Mouse (Mus musculus) testis, adult 2 months (tissue): ENCODE data around the gene Krt4.

Source experiments
- CTCF ChIP-seq: fragments of 200-500 bp; IDR thresholded peaks from 2 replicates; pipeline ENCODE4 v1.5.1; 2012; ENCODE audit warnings: low read depth, mild to moderate bottlenecking, inconsistent platforms, low read length, moderate library complexity; ENCODE audit not compliant: control insufficient read depth, insufficient read depth, insufficient replicate concordance
- POLR2A ChIP-seq: fragments of 200-500 bp; IDR thresholded peaks from 2 replicates; pipeline ENCODE4 v1.6.1; 2012; ENCODE audit warnings: low read depth, mild to moderate bottlenecking, inconsistent platforms, low read length, moderate library complexity; ENCODE audit not compliant: control insufficient read depth

- no peak for TF ChIP-seq CTCF
- TF ChIP-seq POLR2A = no peak
These were observed 3.0 kb upstream of the Krt4 start for GRCm38 (mm10) chr15:101927340-101928080.
